Mouse (Mus musculus): Measurements from ENCODE around the gene Casz1. TPM values are rescaled to one million over a fixed set of nuclear protein-coding genes. Genes with fewer than 3 reads are reported as not detected.

Gene Casz1
- polyA plus RNA-seq, 1 experiment from 2014 or later, result 3.7 TPM

- Histone ChIP-seq H3K9me3 (no peaks in the 10 kb centered on the region), H3K27me3 (replicated peaks; ENCODE audit: low read depth, poor library complexity, severe bottlenecking) (peaks cover 81% of the 10 kb centered on the region)
- WGBS, result 14% methylated on average over 5 of the region's 5 CpGs
Observed at GRCm38 (mm10) chr4:148943099-148943498, 138.9 kb downstream of the Casz1 start.

GRCm38 (mm10) chr4:148945476-148945881 lies 141.2 kb downstream of the Casz1 start:
- Histone ChIP-seq H3K27me3 (replicated peaks; ENCODE audit: low read depth, poor library complexity, severe bottlenecking) (peaks cover 81% of the 10 kb centered on the region), H3K9me3 (no peaks in the 10 kb centered on the region), H3K4me1 (peaks cover 62% of the 10 kb centered on the region), H3K36me3 (replicated peaks) (no peaks in the 10 kb centered on the region), H3K27ac (replicated peaks) (no peak overlapping the region), H3K4me3 (no peak overlapping the region)
- DNase-seq (ENCODE audit: low spot score), result no peak
- 83% methylated on average over 4 of the region's 4 CpGs for WGBS

More at GRCm38 (mm10) chr4:148943099-148943498, 138.9 kb downstream of the Casz1 start:
- Histone ChIP-seq H3K36me3 (replicated peaks) (0 out of 2 replicates have a peak, but pooled peaks cover 9% of the 10 kb centered on the region), H3K27ac (replicated peaks) (no peak overlapping the region), H3K4me3 (no peak overlapping the region), H3K4me1 (peaks cover 62% of the 10 kb centered on the region)
- DNase-seq (ENCODE audit: low spot score), result peak; percentile 56

GRCm38 (mm10) chr4:148946071-148946470 lies 141.8 kb downstream of the Casz1 start:
- Histone ChIP-seq H3K4me1 (peaks cover 62% of the 10 kb centered on the region), H3K27ac (replicated peaks) (no peak overlapping the region), H3K36me3 (replicated peaks) (no peaks in the 10 kb centered on the region), H3K27me3 (replicated peaks; ENCODE audit: low read depth, poor library complexity, severe bottlenecking) (peaks cover 83% of the 10 kb centered on the region), H3K4me3 (no peak overlapping the region), H3K9me3 (no peaks in the 10 kb centered on the region)
- 90% methylated on average over 8 of the region's 8 CpGs for WGBS
- no peak for DNase-seq (ENCODE audit: low spot score)

GRCm38 (mm10) chr4:148947833-148948388 lies 143.7 kb downstream of the Casz1 start:
- H3K4me3 ChIP-seq, result no peak overlapping the region; the same call in 1 of the 2 replicates
- peaks cover 83% of the 10 kb centered on the region for H3K27me3 ChIP-seq (replicated peaks; ENCODE audit: low read depth, poor library complexity, severe bottlenecking)
- H3K9me3 ChIP-seq, result no peaks in the 10 kb centered on the region
- H3K36me3 ChIP-seq (replicated peaks), result no peaks in the 10 kb centered on the region
- H3K4me1 ChIP-seq, result peaks cover 69% of the 10 kb centered on the region
- peak; percentile 69 for DNase-seq (ENCODE audit: low spot score)
- H3K27ac ChIP-seq (replicated peaks), result peak overlapping the region; percentile 20; the same call in 1 of the 2 replicates
- 49% methylated on average over 10 of the region's 10 CpGs for WGBS

GRCm38 (mm10) chr4:148950487-148950886 lies 146.3 kb downstream of the Casz1 start:
- Histone ChIP-seq H3K27me3 (replicated peaks; ENCODE audit: low read depth, poor library complexity, severe bottlenecking) (peaks cover 89% of the 10 kb centered on the region), H3K36me3 (replicated peaks) (no peaks in the 10 kb centered on the region), H3K4me3 (peak overlapping the region; percentile 61; the same call in 1 of the 2 replicates), H3K4me1 (peaks cover 63% of the 10 kb centered on the region), H3K9me3 (no peaks in the 10 kb centered on the region), H3K27ac (replicated peaks) (0 out of 2 replicates have a peak overlapping the region, but pooled peaks have one; percentile 3)
- WGBS, result 83% methylated on average over 6 of the region's 6 CpGs
- DNase-seq (ENCODE audit: low spot score), result no peak

GRCm38 (mm10) chr4:148950932-148951650 lies 146.9 kb downstream of the Casz1 start:
- WGBS, result 33% methylated on average over 25 of the region's 25 CpGs
- no peaks in the 10 kb centered on the region for H3K36me3 ChIP-seq (replicated peaks)

GRCm38 (mm10) chr4:148951821-148952291 lies 147.6 kb downstream of the Casz1 start:
- H3K36me3 ChIP-seq (replicated peaks), result no peaks in the 10 kb centered on the region
- DNase-seq (ENCODE audit: low spot score), result peak; percentile 73
- H3K4me1 ChIP-seq, result peaks cover 62% of the 10 kb centered on the region
- no peaks in the 10 kb centered on the region for H3K9me3 ChIP-seq
- H3K4me3 ChIP-seq, result peak overlapping the region; percentile 61
- H3K27me3 ChIP-seq (replicated peaks; ENCODE audit: low read depth, poor library complexity, severe bottlenecking), result peaks cover 96% of the 10 kb centered on the region
- peak overlapping the region; percentile 66 for H3K27ac ChIP-seq (replicated peaks)
- 3% methylated on average over 44 of the region's 44 CpGs for WGBS

More at GRCm38 (mm10) chr4:148950932-148951650, 146.9 kb downstream of the Casz1 start:
- DNase-seq (ENCODE audit: low spot score), result peak; percentile 67
- Histone ChIP-seq H3K9me3 (no peaks in the 10 kb centered on the region), H3K4me3 (peak overlapping the region; percentile 61), H3K4me1 (peaks cover 63% of the 10 kb centered on the region), H3K27me3 (replicated peaks; ENCODE audit: low read depth, poor library complexity, severe bottlenecking) (peaks cover 94% of the 10 kb centered on the region), H3K27ac (replicated peaks) (peak overlapping the region; percentile 52; the same call in 1 of the 2 replicates)

GRCm38 (mm10) chr4:148952328-148953222 lies 148.3 kb downstream of the Casz1 start:
- Histone ChIP-seq H3K27me3 (replicated peaks; ENCODE audit: low read depth, poor library complexity, severe bottlenecking) (peaks cover 88% of the 10 kb centered on the region), H3K4me3 (peak overlapping the region; percentile 61)

GRCm38 (mm10) chr4:148955131-148955813 lies 151.0 kb downstream of the Casz1 start:
- DNase-seq (ENCODE audit: low spot score), result no peak
- peaks cover 22% of the 10 kb centered on the region for H3K36me3 ChIP-seq (replicated peaks)
- WGBS, result 87% methylated on average over 14 of the region's 14 CpGs
- no peaks in the 10 kb centered on the region for H3K9me3 ChIP-seq
- peaks cover 39% of the 10 kb centered on the region for H3K4me1 ChIP-seq
- peaks cover 61% of the 10 kb centered on the region for H3K27me3 ChIP-seq (replicated peaks; ENCODE audit: low read depth, poor library complexity, severe bottlenecking)
- H3K27ac ChIP-seq (replicated peaks), result no peak overlapping the region
- H3K4me3 ChIP-seq, result no peak overlapping the region

More at GRCm38 (mm10) chr4:148952328-148953222, 148.3 kb downstream of the Casz1 start:
- Histone ChIP-seq H3K36me3 (replicated peaks) (peaks cover 5% of the 10 kb centered on the region; the same call in 1 of the 2 replicates), H3K27ac (replicated peaks) (peak overlapping the region; percentile 66), H3K4me1 (peaks cover 61% of the 10 kb centered on the region), H3K9me3 (no peaks in the 10 kb centered on the region)
- 2% methylated on average over 69 of the region's 69 CpGs for WGBS
- peak; percentile 51 for DNase-seq (ENCODE audit: low spot score)

- Histone ChIP-seq H3K27me3 (replicated peaks; ENCODE audit: low read depth, poor library complexity, severe bottlenecking) (peaks cover 14% of the 10 kb centered on the region), H3K4me3 (no peak overlapping the region), H3K36me3 (replicated peaks) (peaks cover 65% of the 10 kb centered on the region), H3K4me1 (peaks cover 24% of the 10 kb centered on the region), H3K27ac (replicated peaks) (no peak overlapping the region), H3K9me3 (no peaks in the 10 kb centered on the region)
- DNase-seq (ENCODE audit: low spot score), result no peak
- 71% methylated on average over 12 of the region's 12 CpGs for WGBS
Observed at GRCm38 (mm10) chr4:148960011-148960410, 155.8 kb downstream of the Casz1 start.

GRCm38 (mm10) chr4:148961081-148961480 lies 156.9 kb downstream of the Casz1 start:
- no peak overlapping the region for H3K27ac ChIP-seq (replicated peaks)
- H3K4me1 ChIP-seq, result peaks cover 33% of the 10 kb centered on the region

More at GRCm38 (mm10) chr4:148961081-148961480, 156.9 kb downstream of the Casz1 start:
- Histone ChIP-seq H3K36me3 (replicated peaks) (peaks cover 75% of the 10 kb centered on the region), H3K27me3 (replicated peaks; ENCODE audit: low read depth, poor library complexity, severe bottlenecking) (peaks cover 4% of the 10 kb centered on the region; the same call in 1 of the 2 replicates), H3K9me3 (no peaks in the 10 kb centered on the region), H3K4me3 (no peak overlapping the region)
- 96% methylated on average over 19 of the region's 19 CpGs for WGBS
- DNase-seq (ENCODE audit: low spot score), result no peak

All from embryonic facial prominence, embryonic 10.5 days (tissue).